Mouse (Mus musculus): ENCODE results near the gene Zfp980.
A peak's percentile ranks its signal among the peaks of the same experiment; 100 is the strongest.
"Not testable (repeated sequence)": the region's sequence is repeated elsewhere in the genome, so short reads cannot be mapped to it uniquely, and the experiment has no call there.

Zfp980 gene

DNA sequence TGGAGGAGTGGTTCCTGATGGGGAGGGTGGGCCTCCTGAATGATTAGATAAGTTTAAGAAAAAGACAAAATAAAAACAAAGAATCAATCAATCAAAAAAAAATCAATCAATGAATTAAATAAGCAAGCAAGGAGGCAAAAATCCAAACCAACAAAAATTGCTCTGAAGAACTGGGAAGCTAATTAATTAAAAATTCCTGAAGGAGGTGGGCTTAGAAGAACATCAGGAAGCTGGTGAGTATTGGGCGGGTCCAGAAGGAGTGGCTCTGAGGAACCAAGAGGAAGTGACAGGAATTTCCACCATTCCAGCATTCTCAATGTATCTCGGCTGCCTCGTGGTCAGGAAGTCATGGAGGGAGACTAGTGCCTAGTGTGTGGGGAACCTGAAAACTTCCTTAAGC lies at the start of gene Zfp980:
Gene Zfp980, plus strand, starts transcription at position 301 of the 400 bp plus-strand sequence.
- not testable (repeated sequence) for DNase-seq (ENCODE audit: low spot score)

- peak; percentile 90 for DNase-seq (ENCODE audit: low spot score)
Observed at GRCm38 (mm10) chr4:145640416-145641185, 29.9 kb upstream of the Zfp980 start.

DNA sequence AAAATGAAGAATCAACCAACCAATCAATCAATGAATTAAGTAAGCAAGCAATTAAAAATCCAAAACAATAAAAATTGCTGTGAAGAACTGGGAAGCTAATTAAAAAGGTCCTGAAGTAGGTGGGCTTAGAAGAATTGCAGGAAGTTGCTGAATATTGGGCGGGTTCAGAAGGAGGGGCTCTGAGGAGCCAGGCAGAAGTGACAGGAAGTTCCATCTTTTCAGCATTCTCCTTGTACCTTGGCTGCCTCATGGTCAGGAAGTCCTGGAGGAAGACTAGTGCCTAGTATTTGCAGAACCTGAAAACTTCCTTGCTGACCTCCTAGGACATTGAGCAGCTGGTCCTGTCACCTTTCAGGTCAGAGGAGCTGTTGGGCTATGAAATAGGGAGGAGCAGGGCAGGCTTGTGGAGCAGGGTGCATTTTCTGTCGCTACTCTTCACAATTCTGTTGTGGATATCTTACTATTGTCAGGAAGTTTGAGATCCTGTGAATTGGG lies 3.8 kb downstream of the Zfp980 start:
- not testable (repeated sequence) for DNase-seq (ENCODE audit: low spot score)

DNA sequence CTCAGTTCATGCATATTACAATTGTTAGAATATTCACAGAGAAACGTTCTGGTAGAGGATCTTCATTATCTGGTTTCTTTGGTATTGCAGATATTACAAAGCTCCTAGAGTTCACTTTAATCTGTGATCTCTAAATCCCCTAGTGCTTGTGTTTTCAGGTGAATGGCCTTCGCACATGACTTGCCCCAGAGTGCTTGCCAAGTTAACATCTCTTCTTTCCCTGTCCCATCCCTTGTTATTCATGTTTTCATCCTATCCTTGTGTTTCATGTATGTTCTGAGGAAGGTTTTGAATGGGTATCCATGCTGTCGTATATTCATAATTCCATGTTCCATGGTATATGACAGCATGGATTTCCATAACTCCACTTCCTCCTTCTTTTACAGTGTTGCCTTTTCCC lies 9.7 kb downstream of the Zfp980 start:
- peak; percentile 28 for DNase-seq (ENCODE audit: low spot score)

- DNase-seq (ENCODE audit: low spot score) = not testable (repeated sequence)
Observed at GRCm38 (mm10) chr4:145680672-145681387, 10.3 kb downstream of the Zfp980 start.

GRCm38 (mm10) chr4:145682021-145682420 lies 11.5 kb downstream of the Zfp980 start:
- not testable (repeated sequence) for DNase-seq (ENCODE audit: low spot score)

- not testable (repeated sequence) for DNase-seq (ENCODE audit: low spot score)
Observed at GRCm38 (mm10) chr4:145683024-145683766, 12.7 kb downstream of the Zfp980 start.

DNA sequence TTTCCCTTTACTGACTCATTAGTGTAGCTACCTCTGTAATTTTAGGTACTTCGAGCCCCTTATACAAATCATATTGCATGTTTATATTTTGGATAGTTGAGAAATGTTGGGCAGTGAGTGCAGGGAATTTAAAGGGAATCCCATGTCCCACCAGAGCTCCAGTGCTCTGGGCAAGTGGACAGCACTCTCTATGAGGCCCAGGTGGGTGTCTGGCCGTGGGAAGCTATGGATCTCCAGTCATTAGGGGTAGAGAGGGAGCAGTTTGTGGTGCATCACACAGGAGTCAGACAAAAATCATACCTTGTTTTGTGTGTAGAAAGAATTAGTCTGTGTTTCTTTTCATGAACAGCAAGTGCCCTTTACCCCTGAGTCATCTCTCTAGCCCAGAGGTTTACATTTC lies 15.6 kb downstream of the Zfp980 start:
- not testable (repeated sequence) for DNase-seq (ENCODE audit: low spot score)

DNA sequence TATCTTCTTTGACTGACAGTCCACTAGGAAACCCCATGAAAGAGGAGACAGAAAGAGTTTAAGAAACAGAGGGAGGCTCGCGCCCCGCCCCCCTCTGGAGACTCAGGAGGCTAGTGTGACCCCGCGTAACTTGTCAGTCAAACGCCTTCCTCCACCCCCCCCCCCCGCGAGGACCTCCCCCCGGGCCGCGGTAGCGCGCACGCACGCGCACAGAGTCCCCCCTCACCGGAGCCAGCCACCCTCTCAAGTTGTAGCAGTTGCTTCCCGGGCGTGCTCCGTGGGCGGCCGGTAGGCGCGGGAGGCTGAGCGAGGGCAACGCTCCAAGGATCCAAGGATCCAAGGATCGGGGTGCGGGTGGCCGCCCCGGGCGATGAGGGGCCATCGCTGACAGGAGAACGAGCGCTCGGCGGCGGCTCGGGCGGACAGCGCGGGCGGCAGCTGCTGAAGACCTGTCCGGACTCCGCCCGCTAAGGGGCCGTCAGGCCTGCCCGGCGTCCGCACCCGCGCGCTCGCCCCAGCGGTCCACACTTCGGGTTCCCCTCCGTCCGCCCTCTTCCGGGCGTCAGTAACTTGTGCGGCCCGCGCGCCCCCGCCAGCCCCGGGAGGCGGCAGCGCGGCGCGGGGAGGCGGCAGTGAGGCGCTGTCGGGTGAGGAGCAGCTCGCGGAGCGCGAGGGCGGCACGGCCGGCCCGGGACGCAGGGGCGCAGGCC lies 74.6 kb downstream of the Zfp980 start:
- peak; percentile 44 for DNase-seq (ENCODE audit: low spot score)

DNA sequence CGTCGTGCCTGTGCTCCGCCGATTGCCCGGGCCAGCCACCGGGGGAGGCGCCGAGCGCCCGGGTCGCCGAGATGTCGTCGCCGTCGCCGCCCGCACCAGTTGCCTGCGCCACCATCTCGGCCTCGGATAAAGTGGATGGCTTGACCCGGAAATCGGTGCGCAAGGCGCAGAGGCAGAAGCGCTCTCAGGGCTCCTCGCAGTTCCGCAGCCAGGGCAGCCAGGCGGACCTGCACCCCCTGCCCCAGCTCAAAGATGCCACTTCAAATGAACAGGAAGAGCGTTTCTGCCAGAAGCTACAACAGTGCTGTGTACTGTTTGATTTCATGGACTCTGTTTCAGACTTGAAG lies 75.1 kb downstream of the Zfp980 start:
- not testable (repeated sequence) for DNase-seq (ENCODE audit: low spot score)

Data from testis, postnatal 14 days (tissue).